Mouse (Mus musculus): ENCODE measurements around the gene Rab5b.
"Not testable (repeated sequence)": the region's sequence is repeated elsewhere in the genome, so short reads cannot be mapped to it uniquely, and the experiment has no call there.

The Rab5b gene

GRCm38 (mm10) chr10:128695992-128696807 is at the start of gene Rab5b:
Rab5b (minus strand) TSS chr10:128696264.
- DNase-seq = peak; percentile 100

- DNase-seq = no peak
Measured at GRCm38 (mm10) chr10:128744680-128745601, 48.9 kb upstream of the Rab5b start, which contains the start of gene Dgka. Dgka (minus strand) TSS chr10:128744855.

- DNase-seq = no peak
Measured at GRCm38 (mm10) chr10:128744211-128744610, 48.1 kb upstream of the Rab5b start.

- no peak for DNase-seq
Measured at GRCm38 (mm10) chr10:128743791-128744191, 47.7 kb upstream of the Rab5b start.

- no peak for DNase-seq
Measured at GRCm38 (mm10) chr10:128743235-128743634, 47.2 kb upstream of the Rab5b start.

GRCm38 (mm10) chr10:128742616-128743015 is 46.6 kb upstream of the Rab5b start:
- DNase-seq = no peak

GRCm38 (mm10) chr10:128740296-128740695 is 44.2 kb upstream of the Rab5b start:
- DNase-seq = no peak

GRCm38 (mm10) chr10:128737435-128737834 is 41.4 kb upstream of the Rab5b start:
- DNase-seq = no peak

GRCm38 (mm10) chr10:128731992-128732391 is 35.9 kb upstream of the Rab5b start:
- DNase-seq = no peak

GRCm38 (mm10) chr10:128731002-128731433 is 35.0 kb upstream of the Rab5b start:
- DNase-seq = peak; percentile 33

- DNase-seq = no peak
Measured at GRCm38 (mm10) chr10:128728059-128728458, 32.0 kb upstream of the Rab5b start.

- DNase-seq = not testable (repeated sequence)
Measured at GRCm38 (mm10) chr10:128725466-128725865, 29.4 kb upstream of the Rab5b start.

- DNase-seq = no peak
Measured at GRCm38 (mm10) chr10:128715559-128716537, 19.8 kb upstream of the Rab5b start.

GRCm38 (mm10) chr10:128711318-128711717 is 15.3 kb upstream of the Rab5b start:
- not testable (repeated sequence) for DNase-seq

GRCm38 (mm10) chr10:128705317-128705693 is 9.2 kb upstream of the Rab5b start:
- no peak for DNase-seq

GRCm38 (mm10) chr10:128704491-128705316 is 8.6 kb upstream of the Rab5b start, which contains the start of gene Cdk2:
Cdk2 (minus strand) TSS chr10:128705031.
- DNase-seq = peak; percentile 87

GRCm38 (mm10) chr10:128703895-128704294 is 7.8 kb upstream of the Rab5b start, which contains the start of gene Pmel:
Pmel (plus strand) TSS chr10:128704195.
- no peak for DNase-seq

- no peak for DNase-seq
Measured at GRCm38 (mm10) chr10:128702328-128703007, 6.4 kb upstream of the Rab5b start.

GRCm38 (mm10) chr10:128700712-128701111 is 4.6 kb upstream of the Rab5b start:
- DNase-seq = no peak

GRCm38 (mm10) chr10:128699611-128700010 is 3.5 kb upstream of the Rab5b start:
- DNase-seq = no peak

GRCm38 (mm10) chr10:128699006-128699405 is 2.9 kb upstream of the Rab5b start:
- DNase-seq = no peak

Data from layer of hippocampus, adult 9-11 months (tissue).